Mouse (Mus musculus) CH12.LX (cell line): Measurements from ENCODE around the gene Snx30. TPM values are rescaled to one million over a fixed set of nuclear protein-coding genes. Genes with fewer than 3 reads are reported as not detected.

Source experiments
- DNase-seq: peaks from one replicate; pipeline ENCODE4 v3.0.0-alpha.2; 2013; ENCODE audit errors: extremely low read depth
- H3K27ac ChIP-seq: 2 replicates; pipeline ENCODE4 v1.5.1; 2012; ENCODE audit warnings: low read depth, mild to moderate bottlenecking, control low read depth, moderate library complexity; ENCODE audit not compliant: insufficient read depth
- H3K27me3 ChIP-seq: replicated peaks from 2 replicates; pipeline ENCODE3; 2012; ENCODE audit warnings: inconsistent platforms
- H3K36me3 ChIP-seq, 2 experiments: replicated peaks in 1 of 2; 2 replicates each; pipeline versions ENCODE3 to v1.6.1; 2012; ENCODE audit warnings: inconsistent platforms in 1 of 2, low read length in 1 of 2, mild to moderate bottlenecking in 1 of 2, mixed read lengths in 1 of 2, moderate library complexity in 1 of 2; ENCODE audit not compliant: control insufficient read depth in 1 of 2, insufficient read depth in 1 of 2
- H3K4me1 ChIP-seq, 2 experiments: 2 replicates each; pipeline ENCODE4 v1.6.1; 2012; ENCODE audit warnings: inconsistent platforms in 1 of 2, moderate library complexity in 1 of 2; ENCODE audit not compliant: insufficient read depth in 2 of 2, control insufficient read depth in 1 of 2
- H3K4me2 ChIP-seq: 2 replicates; pipeline ENCODE4 v1.6.1; 2012; ENCODE audit warnings: low read depth, mild to moderate bottlenecking, control low read depth; ENCODE audit not compliant: poor library complexity, insufficient read depth, severe bottlenecking
- H3K4me3 ChIP-seq, 3 experiments: fragments of 150-350 bp in 1 of 3; sonication (generic) in 1 of 3; replicated peaks in 1 of 3; 2 replicates each; pipeline versions ENCODE3 to v1.5.1; 2011 to 2012; ENCODE audit warnings: low read depth in 2 of 3, low read length in 2 of 3, mild to moderate bottlenecking in 2 of 3, moderate library complexity in 2 of 3, control low read depth in 1 of 3, improper control_type of control experiment in 1 of 3, inconsistent platforms in 1 of 3, mixed read lengths in 1 of 3; ENCODE audit not compliant: poor library complexity in 1 of 3
- H3K79me2 ChIP-seq: replicated peaks from 2 replicates; pipeline ENCODE4 v1.6.1; 2012; ENCODE audit warnings: mild to moderate bottlenecking, moderate library complexity; ENCODE audit not compliant: control insufficient read depth, poor library complexity, insufficient read depth, severe bottlenecking; ENCODE audit errors: extremely low read depth
- H3K9ac ChIP-seq: 2 replicates; pipeline ENCODE4 v1.6.1; 2012; ENCODE audit warnings: low read depth, mild to moderate bottlenecking, control low read depth, moderate library complexity; ENCODE audit not compliant: insufficient read depth
- H3K9me3 ChIP-seq: replicated peaks from 2 replicates; pipeline ENCODE3; 2012; ENCODE audit warnings: low read length, inconsistent platforms, mixed read lengths
- CHD1 ChIP-seq: IDR thresholded peaks from 2 replicates; pipeline ENCODE4 v1.6.1; 2012; ENCODE audit warnings: low read depth, low read length, improper control_type of control experiment, inconsistent platforms
- E2F4 ChIP-seq: IDR thresholded peaks from 2 replicates; pipeline ENCODE4 v1.6.1; 2011; ENCODE audit warnings: low read depth, low read length, improper control_type of control experiment; ENCODE audit not compliant: insufficient replicate concordance
- GABPA ChIP-seq: IDR thresholded peaks from 2 replicates; pipeline ENCODE4 v1.6.1; 2012; ENCODE audit warnings: low read depth, low read length, improper control_type of control experiment, inconsistent platforms; ENCODE audit not compliant: insufficient replicate concordance
- IRF4 ChIP-seq: IDR thresholded peaks from 2 replicates; pipeline ENCODE4 v1.6.1; 2014; ENCODE audit warnings: low read depth, mild to moderate bottlenecking, inconsistent platforms, low read length, improper control_type of control experiment
- JUND ChIP-seq: conservative IDR thresholded peaks from 2 replicates; pipeline ENCODE4 v1.6.1; 2011; ENCODE audit warnings: low read depth, low read length, improper control_type of control experiment
- MAFK ChIP-seq: IDR thresholded peaks from 2 replicates; pipeline ENCODE4 v1.6.1; 2011; ENCODE audit warnings: low read length, improper control_type of control experiment; ENCODE audit not compliant: insufficient replicate concordance
- MAX ChIP-seq: IDR thresholded peaks from 2 replicates; pipeline ENCODE4 v1.6.1; 2011; ENCODE audit warnings: low read length, improper control_type of control experiment
- MAZ ChIP-seq: IDR thresholded peaks from 2 replicates; pipeline ENCODE4 v1.6.1; 2012; ENCODE audit warnings: low read depth, mild to moderate bottlenecking, inconsistent platforms, low read length, improper control_type of control experiment, moderate library complexity
- MXI1 ChIP-seq: IDR thresholded peaks from 2 replicates; pipeline ENCODE4 v1.6.1; 2011; ENCODE audit warnings: mild to moderate bottlenecking, low read depth, low read length, improper control_type of control experiment
- NRF1 ChIP-seq: IDR thresholded peaks from 2 replicates; pipeline ENCODE4 v1.6.1; 2014; ENCODE audit warnings: low read depth, mild to moderate bottlenecking, inconsistent platforms, low read length, improper control_type of control experiment, moderate library complexity
- PAX5 ChIP-seq: IDR thresholded peaks from 2 replicates; pipeline ENCODE4 v1.6.1; 2012; ENCODE audit warnings: low read length, inconsistent platforms, mixed read lengths
- POLR2A ChIP-seq: IDR thresholded peaks from 2 replicates; pipeline ENCODE4 v1.6.1; 2011; ENCODE audit warnings: low read depth, mild to moderate bottlenecking, improper control_type of control experiment, low read length
- POLR2AphosphoS2 ChIP-seq: IDR thresholded peaks from 2 replicates; pipeline ENCODE4 v1.6.1; 2011; ENCODE audit warnings: low read depth, low read length, improper control_type of control experiment
- RCOR1 ChIP-seq: conservative IDR thresholded peaks from 2 replicates; pipeline ENCODE4 v1.6.1; 2012; ENCODE audit warnings: low read depth, mild to moderate bottlenecking, inconsistent platforms, low read length, improper control_type of control experiment
- SIN3A ChIP-seq: IDR thresholded peaks from 2 replicates; pipeline ENCODE4 v1.6.1; 2012; ENCODE audit warnings: low read length, improper control_type of control experiment, inconsistent platforms
- UBTF ChIP-seq: IDR thresholded peaks from 2 replicates; pipeline ENCODE4 v1.6.1; 2012; ENCODE audit warnings: low read depth, mild to moderate bottlenecking, inconsistent platforms, low read length, improper control_type of control experiment, moderate library complexity
- USF1 ChIP-seq: IDR thresholded peaks from 2 replicates; pipeline ENCODE4 v1.6.1; 2014; ENCODE audit warnings: low read depth, mild to moderate bottlenecking, inconsistent platforms, low read length, improper control_type of control experiment
- USF2 ChIP-seq: conservative IDR thresholded peaks from 2 replicates; pipeline ENCODE4 v1.6.1; 2011; ENCODE audit warnings: low read depth, low read length, improper control_type of control experiment
- dilution Hi-C: fragments of 300-500 bp; cut with MboI; formaldehyde crosslinking; loops from 2 replicates; pipeline ENCODE4 v1.14.3; 2020; ENCODE audit warnings: low sequenced_read_pairs; ENCODE audit not compliant: extremely low pct_unique_long_range_greater_than_20kb, extremely low pct_ligation_motif_present
- in situ Hi-C: fragments of 300-500 bp; cut with MboI; formaldehyde crosslinking; loops from 3 replicates; pipeline ENCODE4 v1.14.3; 2019; ENCODE audit warnings: low sequenced_read_pairs, low pct_ligation_motif_present, low pct_unique_long_range_greater_than_20kb, mixed read lengths
- polyA plus RNA-seq: library from polyadenylated mRNA; unstranded; fragments of >175 nt; gene quantifications from 2 replicates; pipeline ENCODE4 v1.2.1, GENCODE M21; 2012; ENCODE audit warnings: low read depth; ENCODE audit not compliant: insufficient read length
- total RNA-seq, 2 experiments: library from RNA; depleted of rRNA; stranded (reverse); fragments of 300-350 nt in 1 of 2; fragments of >200 nt in 1 of 2; gene quantifications; 2 replicates each; pipeline ENCODE4 v1.2.3; 2012 to 2014

Snx30 gene
- total and polyA plus RNA-seq, 3 experiments, result 7.9 to 16.9 (median 8.4) TPM

GRCm38 (mm10) chr4:59850886-59851623, 45.4 kb downstream of the Snx30 start:
- peaks cover 0 to 53% of the 10 kb centered on the region in 2 experiments for H3K36me3 ChIP-seq
- no peak for TF ChIP-seq UBTF
- TF ChIP-seq POLR2A, result no peak
- TF ChIP-seq POLR2AphosphoS2, result no peak
- no peak for TF ChIP-seq SIN3A
- TF ChIP-seq JUND, result no peak
- TF ChIP-seq NRF1, result no peak
- no peak for TF ChIP-seq GABPA
- TF ChIP-seq MAFK, result no peak
- TF ChIP-seq MAZ, result no peak
- TF ChIP-seq RCOR1, result no peak
- TF ChIP-seq USF2, result no peak
- TF ChIP-seq IRF4, result no peak
- no peak for TF ChIP-seq PAX5
- no peak for TF ChIP-seq E2F4
- dilution Hi-C loops, result no loop called here

GRCm38 (mm10) chr4:59853155-59853554, 47.5 kb downstream of the Snx30 start:
- Histone ChIP-seq H3K9me3 (peaks cover 6% of the 10 kb centered on the region), H3K27me3 (no peaks in the 10 kb centered on the region), H3K4me1 (peaks cover 0 to 11% of the 10 kb centered on the region in 2 experiments; a peak in 2 of 4 replicates), H3K79me2 (no peaks in the 10 kb centered on the region; the same call in 1 of the 2 replicates), H3K4me2 (no peak overlapping the region), H3K9ac (no peak overlapping the region), H3K4me3 (no peak overlapping the region), H3K27ac (no peak overlapping the region), H3K36me3 (peaks cover 9 to 55% of the 10 kb centered on the region in 2 experiments)
- no peak for DNase-seq
- in situ Hi-C loops (loop anchor here (25.0 kb wide), 1 partner anchor 491 kb away; no protein-coding TSS in a partner anchor), dilution Hi-C loops (no loop called here)
- TF ChIP-seq IRF4 (no peak), CHD1 (no peak), MAX (no peak), RCOR1 (no peak), MXI1 (no peak), USF1 (no peak)

More at GRCm38 (mm10) chr4:59850886-59851623, 45.4 kb downstream of the Snx30 start:
- Histone ChIP-seq H3K9me3 (peaks cover 6% of the 10 kb centered on the region), H3K9ac (no peak overlapping the region), H3K4me1 (peaks cover 5 to 23% of the 10 kb centered on the region in 2 experiments), H3K79me2 (no peaks in the 10 kb centered on the region; the same call in 1 of the 2 replicates), H3K27me3 (no peaks in the 10 kb centered on the region), H3K4me3 (no peak overlapping the region), H3K4me2 (no peak overlapping the region), H3K27ac (no peak overlapping the region)
- in situ Hi-C loops, result loop anchor here (25.0 kb wide), 1 partner anchor 489 kb away; no protein-coding TSS in a partner anchor
- DNase-seq, result no peak
